Mouse (Mus musculus): Measurements from ENCODE around the gene Epn1.

Gene Epn1

GRCm38 (mm10) chr7:5098769-5099168 lies 18.7 kb downstream of the Epn1 start:
- DNase-seq: no peak

DNA sequence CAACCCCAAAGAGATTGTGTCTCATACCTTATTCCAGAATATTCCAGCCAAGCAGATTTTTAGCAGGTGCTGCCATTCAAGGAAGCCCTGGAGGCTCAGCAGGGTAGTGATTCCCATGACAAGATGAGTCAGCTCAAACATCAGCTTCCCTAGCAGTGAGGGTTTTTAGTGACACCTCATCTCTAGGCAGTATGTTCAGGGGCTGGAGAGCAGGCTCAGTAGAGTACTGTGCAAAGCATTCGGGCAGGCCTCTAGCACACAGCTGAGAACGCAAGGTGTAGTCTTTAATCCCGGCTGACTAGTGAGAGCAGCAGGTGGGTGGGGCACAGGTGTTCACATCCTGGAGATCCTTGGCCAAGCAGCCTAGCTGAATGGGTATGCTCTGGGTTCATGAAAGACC lies 19.8 kb downstream of the Epn1 start:
- DNase-seq: no peak

DNA sequence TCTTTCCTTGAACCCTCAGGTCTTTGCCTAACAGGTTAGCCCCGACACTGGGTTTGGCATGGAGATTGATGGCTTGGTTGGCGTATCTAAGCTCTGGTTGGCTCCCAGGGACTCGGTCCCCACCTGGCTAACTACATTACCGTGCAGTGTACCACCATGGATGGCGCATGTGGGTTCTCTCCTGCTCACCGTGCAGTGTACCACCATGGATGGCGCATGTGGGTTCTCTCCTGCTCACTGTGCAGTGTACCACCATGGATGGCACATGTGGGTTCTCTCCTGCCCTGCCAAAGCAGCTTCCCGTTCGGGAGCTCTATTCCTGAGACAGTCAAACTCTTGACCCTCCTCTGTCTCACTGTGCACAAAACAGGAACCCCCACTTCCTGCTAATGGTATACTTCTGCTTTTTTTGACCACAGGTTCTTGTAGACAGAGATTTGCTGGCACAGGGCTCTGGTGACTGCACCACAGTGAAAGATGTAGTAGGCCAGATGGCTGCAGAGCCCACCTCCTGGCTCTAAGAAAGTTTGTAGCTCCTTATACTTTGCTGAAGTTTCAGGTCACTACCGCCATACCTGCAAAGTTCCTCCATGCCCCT lies 21.1 kb downstream of the Epn1 start:
- DNase-seq: no peak

DNA sequence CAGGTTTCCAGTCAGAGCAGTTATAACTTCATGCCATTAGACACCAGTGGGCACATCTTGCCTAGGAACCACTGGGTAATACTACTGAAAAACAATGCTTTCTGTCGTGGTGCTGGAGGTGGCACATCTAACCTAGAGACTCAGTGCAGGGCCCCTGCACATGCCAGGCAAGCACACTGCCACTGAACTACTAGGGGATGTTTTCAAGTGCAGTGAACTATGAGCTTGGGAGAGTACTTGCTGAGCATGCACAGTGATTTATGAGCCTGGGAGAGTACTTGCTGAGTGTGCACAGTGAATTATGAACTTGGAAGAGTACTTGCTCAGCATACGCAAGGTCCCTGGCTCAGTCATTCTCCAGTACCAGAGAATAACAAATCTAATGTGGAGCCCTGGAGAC lies 22.5 kb downstream of the Epn1 start:
- DNase-seq: no peak

- DNase-seq: no peak
Measured at GRCm38 (mm10) chr7:5108272-5108671, 28.2 kb downstream of the Epn1 start.

- no peak for DNase-seq
Measured at GRCm38 (mm10) chr7:5109301-5109700, 29.3 kb downstream of the Epn1 start.

GRCm38 (mm10) chr7:5112701-5113100 lies 32.7 kb downstream of the Epn1 start:
- no peak for DNase-seq

- DNase-seq: no peak
Measured at GRCm38 (mm10) chr7:5116850-5117249, 36.8 kb downstream of the Epn1 start, which contains the start of gene Rfpl4. Gene Rfpl4 (minus strand): TSS chr7:5116950.

DNA sequence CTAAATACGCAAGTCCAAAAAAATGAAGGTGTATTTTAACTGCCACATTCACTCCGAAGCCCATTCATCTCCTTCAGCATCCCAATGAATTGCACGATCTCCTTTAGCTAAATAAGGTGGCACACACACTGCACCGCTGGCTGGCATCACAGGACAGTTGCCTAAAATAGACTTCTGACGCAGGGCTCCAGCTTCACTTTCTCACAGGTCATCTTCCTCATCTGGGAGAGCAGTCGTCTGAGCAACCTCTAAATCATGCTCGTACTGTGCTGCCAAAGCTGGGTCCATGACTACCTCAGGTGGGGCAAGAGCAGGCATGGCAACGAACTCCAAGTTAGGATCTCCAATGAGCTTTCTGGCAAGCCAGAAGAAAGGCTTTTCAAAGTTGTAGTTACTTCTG lies 45.0 kb downstream of the Epn1 start:
- no peak for DNase-seq

DNA sequence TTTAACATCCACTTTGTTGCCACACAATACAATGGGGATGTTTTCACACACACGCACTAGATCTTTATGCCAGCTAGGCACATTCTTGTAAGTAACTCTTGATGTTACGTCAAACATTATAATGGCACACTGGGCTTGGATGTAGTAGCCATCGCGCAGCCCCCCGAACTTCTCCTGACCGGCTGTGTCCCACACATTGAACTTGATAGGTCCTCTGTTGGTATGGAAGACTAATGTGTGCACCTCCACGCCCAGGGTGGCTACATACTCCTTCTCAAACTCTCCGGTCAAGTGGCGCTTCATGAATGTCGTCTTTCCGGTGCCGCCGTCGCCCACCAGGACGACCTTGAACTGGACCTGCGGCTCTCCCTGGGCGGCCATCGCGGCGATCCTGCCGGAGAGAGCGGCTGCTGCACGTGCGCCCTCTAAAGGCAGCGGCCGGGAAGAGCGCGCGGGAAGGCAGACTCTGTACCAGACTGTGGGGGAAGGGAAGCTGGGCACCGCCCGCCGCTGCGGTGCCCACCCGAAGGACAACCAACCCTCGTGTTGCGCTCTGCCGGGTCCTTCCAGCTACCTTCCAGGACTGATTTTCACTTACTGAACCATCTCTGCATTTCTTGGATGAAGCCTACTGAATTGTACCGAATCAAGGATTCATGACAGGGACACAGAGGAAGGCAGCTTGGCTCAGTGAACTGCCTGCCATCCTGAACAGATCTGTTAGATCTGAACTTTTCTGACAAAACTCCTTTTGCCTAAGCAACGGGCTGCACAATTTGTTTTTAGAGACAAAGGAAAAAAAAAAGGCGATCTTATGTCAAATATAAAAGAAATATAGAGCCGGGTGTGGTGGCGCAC lies 45.7 kb downstream of the Epn1 start, which contains the start of gene Rasl2-9:
Gene Rasl2-9 (minus strand): TSS at position 402 of the 858 bp plus-strand sequence.
- peak; percentile 70 for DNase-seq
